Mouse (Mus musculus) ES-Bruce4 (cell line): ENCODE results near the gene Zkscan16. TPM values are rescaled to one million over a fixed set of nuclear protein-coding genes. Genes with fewer than 3 reads are reported as not detected.

Source experiments
- H3K27ac ChIP-seq: 2 replicates; pipeline ENCODE4 v1.5.1; 2012; ENCODE audit warnings: low read length, inconsistent platforms; ENCODE audit not compliant: insufficient read depth
- H3K27me3 ChIP-seq: 2 replicates; pipeline ENCODE4 v1.6.1; 2012; ENCODE audit warnings: mild to moderate bottlenecking, low read length, inconsistent platforms; ENCODE audit not compliant: control insufficient read depth, poor library complexity, insufficient read depth, severe bottlenecking
- H3K36me3 ChIP-seq: 2 replicates; pipeline ENCODE4 v1.6.1; 2012; ENCODE audit warnings: inconsistent platforms, mild to moderate bottlenecking, low read length, moderate library complexity; ENCODE audit not compliant: control insufficient read depth, poor library complexity, insufficient read depth, severe bottlenecking
- H3K4me1 ChIP-seq: one replicate; pipeline ENCODE4 v1.8.1; 2011; ENCODE audit warnings: low read length; ENCODE audit not compliant: control insufficient read depth, insufficient read depth
- H3K4me3 ChIP-seq: 2 replicates; pipeline ENCODE4 v1.5.1; 2011; ENCODE audit warnings: low read depth, mild to moderate bottlenecking, low read length
- H3K9ac ChIP-seq: 2 replicates; pipeline ENCODE4 v1.6.1; 2012; ENCODE audit warnings: low read depth, mild to moderate bottlenecking, inconsistent platforms; ENCODE audit not compliant: poor library complexity, severe bottlenecking
- H3K9me3 ChIP-seq: replicated peaks from 2 replicates; pipeline ENCODE4 v1.6.1; 2012; ENCODE audit warnings: mild to moderate bottlenecking, low read length, inconsistent platforms; ENCODE audit not compliant: control insufficient read depth, poor library complexity, insufficient read depth, severe bottlenecking
- CTCF ChIP-seq: IDR thresholded peaks from one replicate; pipeline ENCODE4 v1.8.1; 2011; ENCODE audit warnings: low read depth, low read length
- EP300 ChIP-seq: IDR thresholded peaks from 2 replicates; pipeline ENCODE4 v1.6.1; 2011; ENCODE audit warnings: low read depth, low read length; ENCODE audit not compliant: insufficient read depth
- POLR2A ChIP-seq: IDR thresholded peaks from one replicate; pipeline ENCODE4 v1.8.1; 2011; ENCODE audit warnings: low read length; ENCODE audit not compliant: insufficient read depth
- polyA plus RNA-seq: library from polyadenylated mRNA; stranded (reverse); fragments of >200 nt; gene quantifications from 2 replicates; pipeline ENCODE4 v1.2.4, GENCODE M21; 2011; ENCODE audit warnings: low read depth; ENCODE audit not compliant: missing spikeins, insufficient read depth, insufficient read length

The Zkscan16 gene
- polyA plus RNA-seq, 1 experiment = 0.49 TPM

- TF ChIP-seq POLR2A = no peak
- no peak for TF ChIP-seq EP300
- TF ChIP-seq CTCF = no peak
- H3K27me3 ChIP-seq = no peaks in the 10 kb centered on the region
- no peak overlapping the region for H3K9ac ChIP-seq
- H3K4me3 ChIP-seq = no peak overlapping the region
- H3K27ac ChIP-seq = no peak overlapping the region
- H3K9me3 ChIP-seq = no peaks in the 10 kb centered on the region
- H3K36me3 ChIP-seq = no peaks in the 10 kb centered on the region
- H3K4me1 ChIP-seq = peaks cover 4% of the 10 kb centered on the region
Observed at GRCm38 (mm10) chr4:58990609-58991434, 47.4 kb downstream of the Zkscan16 start.

GRCm38 (mm10) chr4:58992195-58992594 lies 48.8 kb downstream of the Zkscan16 start:
- Histone ChIP-seq H3K36me3 (no peaks in the 10 kb centered on the region), H3K27me3 (no peaks in the 10 kb centered on the region), H3K4me1 (peaks cover 4% of the 10 kb centered on the region), H3K9ac (no peak overlapping the region), H3K9me3 (no peaks in the 10 kb centered on the region), H3K4me3 (no peak overlapping the region), H3K27ac (no peak overlapping the region)
- no peak for TF ChIP-seq CTCF

- no peak for TF ChIP-seq EP300
- TF ChIP-seq CTCF = no peak
- no peak for TF ChIP-seq POLR2A
- Histone ChIP-seq H3K4me3 (no peak within 1 kb of the TSS), H3K4me1 (peaks cover 3% of the 10 kb centered on the region), H3K9ac (no peak within 1 kb of the TSS), H3K27me3 (no peaks in the 10 kb centered on the region), H3K9me3 (no peaks in the 10 kb centered on the region), H3K36me3 (no peaks in the 10 kb centered on the region), H3K27ac (no peak within 1 kb of the TSS)
Observed at GRCm38 (mm10) chr4:58994762-58995161, 51.3 kb downstream of the Zkscan16 start, which contains the start of gene Dnajc25. Gene Dnajc25 (plus strand): TSS chr4:58995062.

- Histone ChIP-seq H3K4me1 (peaks cover 3% of the 10 kb centered on the region), H3K4me3 (no peak overlapping the region), H3K27me3 (no peaks in the 10 kb centered on the region), H3K36me3 (no peaks in the 10 kb centered on the region), H3K9me3 (no peaks in the 10 kb centered on the region), H3K27ac (no peak overlapping the region), H3K9ac (no peak overlapping the region)
- TF ChIP-seq EP300 (0 out of 2 replicates have a peak, but pooled peaks have one; percentile 11), POLR2A (no peak)
Observed at GRCm38 (mm10) chr4:58995251-58995693, 51.8 kb downstream of the Zkscan16 start.

GRCm38 (mm10) chr4:58997081-58997480 lies 53.7 kb downstream of the Zkscan16 start:
- H3K4me3 ChIP-seq = no peak overlapping the region
- H3K9me3 ChIP-seq = no peaks in the 10 kb centered on the region
- no peaks in the 10 kb centered on the region for H3K36me3 ChIP-seq
- H3K27me3 ChIP-seq = no peaks in the 10 kb centered on the region
- H3K9ac ChIP-seq = no peak overlapping the region
- TF ChIP-seq POLR2A (no peak), EP300 (no peak), CTCF (no peak)
- H3K27ac ChIP-seq = no peak overlapping the region
- peaks cover 3% of the 10 kb centered on the region for H3K4me1 ChIP-seq

GRCm38 (mm10) chr4:58998688-58999087 lies 55.3 kb downstream of the Zkscan16 start:
- no peaks in the 10 kb centered on the region for H3K9me3 ChIP-seq

More at GRCm38 (mm10) chr4:58998688-58999087, 55.3 kb downstream of the Zkscan16 start:
- Histone ChIP-seq H3K27me3 (no peaks in the 10 kb centered on the region), H3K36me3 (no peaks in the 10 kb centered on the region), H3K27ac (no peak overlapping the region), H3K4me1 (peaks cover 3% of the 10 kb centered on the region), H3K9ac (no peak overlapping the region), H3K4me3 (no peak overlapping the region)
- TF ChIP-seq POLR2A = no peak
- no peak for TF ChIP-seq CTCF
- TF ChIP-seq EP300 = no peak
